ENCODE assay signal across 8 mouse cellular contexts in genomic region chr7:127022528-127023271, GRCm38 (mm10). TPM values are rescaled to one million over a fixed set of nuclear protein-coding genes. Genes with fewer than 3 reads are reported as not detected.
A peak's percentile ranks its signal among the peaks of the same experiment; 100 is the strongest.
DNase-seq lines count a peak whose midpoint lies in the region; ATAC-seq lines count a peak whose summit lies in the region.

No protein-coding gene starts in this region.

- WGBS in kidney, embryonic 15.5 days: 77% methylated on average over 7 of the region's 7 CpGs
- WGBS in embryonic facial prominence, embryonic 10.5 days: 82% methylated on average over 7 of the region's 7 CpGs
- 74% methylated on average over 7 of the region's 7 CpGs for WGBS in hindbrain, embryonic 13.5 days
- WGBS in midbrain, embryonic 12.5 days: 82% methylated on average over 4 of the region's 7 CpGs

- H3K4me3 ChIP-seq in kidney, embryonic 15.5 days (replicated peaks): peak overlapping the region; percentile 77; the same call in 1 of the 2 replicates
- peak overlapping the region; percentile 86 for H3K4me3 ChIP-seq in embryonic facial prominence, embryonic 10.5 days
- H3K4me3 ChIP-seq in hindbrain, embryonic 13.5 days: peak overlapping the region; percentile 96
- H3K4me3 ChIP-seq in midbrain, embryonic 12.5 days: peak overlapping the region; percentile 98

- no peak for ATAC-seq in kidney, embryonic 15.5 days (replicated peaks; ENCODE audit: low FRiP score)
- ATAC-seq in hindbrain, embryonic 13.5 days (ENCODE audit: low FRiP score): no peak
- ATAC-seq in midbrain, embryonic 12.5 days (ENCODE audit: low FRiP score, low read depth): no peak

- peak overlapping the region; percentile 92 for H3K4me2 ChIP-seq in kidney, embryonic 15.5 days
- peak overlapping the region; percentile 98 for H3K4me2 ChIP-seq in hindbrain, embryonic 13.5 days
- peak overlapping the region; percentile 98 for H3K4me2 ChIP-seq in midbrain, embryonic 12.5 days (replicated peaks)

- no peaks in the 10 kb centered on the region for H3K27me3 ChIP-seq in kidney, embryonic 15.5 days
- H3K27me3 ChIP-seq in embryonic facial prominence, embryonic 10.5 days (replicated peaks; ENCODE audit: low read depth, poor library complexity, severe bottlenecking): no peaks in the 10 kb centered on the region
- no peaks in the 10 kb centered on the region for H3K27me3 ChIP-seq in hindbrain, embryonic 13.5 days
- no peaks in the 10 kb centered on the region for H3K27me3 ChIP-seq in midbrain, embryonic 12.5 days

- H3K9me3 ChIP-seq in kidney, embryonic 15.5 days (replicated peaks): no peaks in the 10 kb centered on the region
- H3K9me3 ChIP-seq in embryonic facial prominence, embryonic 10.5 days: no peaks in the 10 kb centered on the region
- no peaks in the 10 kb centered on the region for H3K9me3 ChIP-seq in hindbrain, embryonic 13.5 days
- no peaks in the 10 kb centered on the region for H3K9me3 ChIP-seq in midbrain, embryonic 12.5 days

- peaks cover 75% of the 10 kb centered on the region for H3K4me1 ChIP-seq in kidney, embryonic 15.5 days
- H3K4me1 ChIP-seq in embryonic facial prominence, embryonic 10.5 days: peaks cover 83% of the 10 kb centered on the region
- H3K4me1 ChIP-seq in hindbrain, embryonic 13.5 days (replicated peaks): peaks cover 80% of the 10 kb centered on the region
- H3K4me1 ChIP-seq in midbrain, embryonic 12.5 days: peaks cover 77% of the 10 kb centered on the region

- DNase-seq in kidney, postnatal 10 days: no peak
- no peak for DNase-seq in embryonic facial prominence, embryonic 10.5 days (ENCODE audit: low spot score)
- no peak for DNase-seq in adrenal gland, postnatal 25 days
- DNase-seq in layer of hippocampus, postnatal 36 days: no peak
- no peak for DNase-seq in adrenal gland, adult (ENCODE audit: inconsistent age in 2 of 2, low spot score in 1 of 2)

- H3K36me3 ChIP-seq in kidney, embryonic 15.5 days: peaks cover 32% of the 10 kb centered on the region
- peaks cover 49% of the 10 kb centered on the region for H3K36me3 ChIP-seq in embryonic facial prominence, embryonic 10.5 days (replicated peaks)
- H3K36me3 ChIP-seq in hindbrain, embryonic 13.5 days: peaks cover 28% of the 10 kb centered on the region
- H3K36me3 ChIP-seq in midbrain, embryonic 12.5 days: peaks cover 30% of the 10 kb centered on the region

- H3K9ac ChIP-seq in kidney, embryonic 15.5 days: peak overlapping the region; percentile 97; the same call in 1 of the 2 replicates
- peak overlapping the region; percentile 100 for H3K9ac ChIP-seq in hindbrain, embryonic 13.5 days
- peak overlapping the region; percentile 100 for H3K9ac ChIP-seq in midbrain, embryonic 12.5 days (replicated peaks)

- H3K27ac ChIP-seq in kidney, embryonic 15.5 days: peak overlapping the region; percentile 99
- peak overlapping the region; percentile 100 for H3K27ac ChIP-seq in embryonic facial prominence, embryonic 10.5 days (replicated peaks)
- H3K27ac ChIP-seq in hindbrain, embryonic 13.5 days: peak overlapping the region; percentile 100
- peak overlapping the region; percentile 99 for H3K27ac ChIP-seq in midbrain, embryonic 12.5 days (replicated peaks)

RNA-seq across cellular contexts. Expression of gene Prrt2, which starts 1.7 kb away (rescaled TPM):
- polyA plus RNA-seq in kidney, embryonic 15.5 days (2015; fragmentation: Nextera tagmentation; extraction: Ambion mirVana): 5.4 and 7.2 TPM in 2 replicates
- 2.7 and 3.4 TPM in 2 replicates for polyA plus RNA-seq in embryonic facial prominence, embryonic 10.5 days (2016; fragmentation: Nextera tagmentation; extraction: Ambion mirVana)
- polyA plus RNA-seq in hindbrain, embryonic 13.5 days (2015; fragmentation: Nextera tagmentation; extraction: Ambion mirVana): 18.3 and 19.2 TPM in 2 replicates
- polyA plus RNA-seq in midbrain, embryonic 12.5 days (2016; fragmentation: Nextera tagmentation; extraction: Ambion mirVana): 4.3 and 5.5 TPM in 2 replicates
- 2.2 and 5.1 TPM in 2 replicates for total RNA-seq in adrenal gland, postnatal 25 days (2021)
- 100 to 1,000 TPM; 229 to 233 TPM for total RNA-seq in layer of hippocampus, postnatal 36 days (2021)

RNA-seq across cellular contexts. Expression of gene Gm42742, which starts 1.8 kb away (rescaled TPM):
- polyA plus RNA-seq in kidney, embryonic 15.5 days (2015; fragmentation: Nextera tagmentation; extraction: Ambion mirVana): 52.6 and 61.2 TPM in 2 replicates
- 37.7 and 92.9 TPM in 2 replicates for polyA plus RNA-seq in embryonic facial prominence, embryonic 10.5 days (2016; fragmentation: Nextera tagmentation; extraction: Ambion mirVana)
- polyA plus RNA-seq in hindbrain, embryonic 13.5 days (2015; fragmentation: Nextera tagmentation; extraction: Ambion mirVana): 66.8 and 73.4 TPM in 2 replicates
- 56.8 and 66.8 TPM in 2 replicates for polyA plus RNA-seq in midbrain, embryonic 12.5 days (2016; fragmentation: Nextera tagmentation; extraction: Ambion mirVana)
- total RNA-seq in adrenal gland, postnatal 25 days (2021): 31.0 and 44.0 TPM in 2 replicates
- total RNA-seq in layer of hippocampus, postnatal 36 days (2021): 10 to 100 TPM; 68.6 to 82.2 TPM

RNA-seq across cellular contexts. Expression of gene Maz, which starts 4.1 kb away (rescaled TPM):
- 64.4 and 65.8 TPM in 2 replicates for polyA plus RNA-seq in kidney, embryonic 15.5 days (2015; fragmentation: Nextera tagmentation; extraction: Ambion mirVana)
- 63.6 and 68.8 TPM in 2 replicates for polyA plus RNA-seq in embryonic facial prominence, embryonic 10.5 days (2016; fragmentation: Nextera tagmentation; extraction: Ambion mirVana)
- polyA plus RNA-seq in hindbrain, embryonic 13.5 days (2015; fragmentation: Nextera tagmentation; extraction: Ambion mirVana): 59.8 and 60.8 TPM in 2 replicates
- 118 and 133 TPM in 2 replicates for polyA plus RNA-seq in midbrain, embryonic 12.5 days (2016; fragmentation: Nextera tagmentation; extraction: Ambion mirVana)
- total RNA-seq in adrenal gland, postnatal 25 days (2021): 167 and 171 TPM in 2 replicates
- total RNA-seq in layer of hippocampus, postnatal 36 days (2021): 100 to 1,000 TPM; 258 to 261 TPM

RNA-seq across cellular contexts. Expression of gene Pagr1a, which starts 5.5 kb away (rescaled TPM):
- polyA plus RNA-seq in kidney, embryonic 15.5 days (2015; fragmentation: Nextera tagmentation; extraction: Ambion mirVana): 44.8 and 59.5 TPM in 2 replicates
- 41.1 and 107 TPM in 2 replicates for polyA plus RNA-seq in embryonic facial prominence, embryonic 10.5 days (2016; fragmentation: Nextera tagmentation; extraction: Ambion mirVana)
- 41.8 and 53.4 TPM in 2 replicates for polyA plus RNA-seq in hindbrain, embryonic 13.5 days (2015; fragmentation: Nextera tagmentation; extraction: Ambion mirVana)
- 53.1 and 65.0 TPM in 2 replicates for polyA plus RNA-seq in midbrain, embryonic 12.5 days (2016; fragmentation: Nextera tagmentation; extraction: Ambion mirVana)
- total RNA-seq in adrenal gland, postnatal 25 days (2021): 13.4 and 28.2 TPM in 2 replicates
- 10 to 100 TPM; 10.4 to 16.2 TPM for total RNA-seq in layer of hippocampus, postnatal 36 days (2021)

RNA-seq across cellular contexts. Expression of gene Pagr1b, which starts 6.4 kb away (rescaled TPM):
- polyA plus RNA-seq in kidney, embryonic 15.5 days (2015; fragmentation: Nextera tagmentation; extraction: Ambion mirVana): 0.45 TPM in 1 of 2 replicates, not detected in the other
- polyA plus RNA-seq in embryonic facial prominence, embryonic 10.5 days (2016; fragmentation: Nextera tagmentation; extraction: Ambion mirVana): 0.78 TPM in 1 of 2 replicates, not detected in the other
- polyA plus RNA-seq in hindbrain, embryonic 13.5 days (2015; fragmentation: Nextera tagmentation; extraction: Ambion mirVana): 0.45 and 1.1 TPM in 2 replicates
- 0.32 and 0.39 TPM in 2 replicates for polyA plus RNA-seq in midbrain, embryonic 12.5 days (2016; fragmentation: Nextera tagmentation; extraction: Ambion mirVana)
- total RNA-seq in adrenal gland, postnatal 25 days (2021): 1.7 and 2.8 TPM in 2 replicates
- under 1 TPM in 1 of 2 experiments, not detected in 1; 0.90 TPM for total RNA-seq in layer of hippocampus, postnatal 36 days (2021)
